Mouse (Mus musculus) left cerebral cortex, adult 11 months (tissue): Measurements from ENCODE around the gene Faap100.
"Not testable (repeated sequence)": the region's sequence is repeated elsewhere in the genome, so short reads cannot be mapped to it uniquely, and the experiment has no call there.

Experiments
- DNase-seq: peaks from one replicate; pipeline ENCODE4 v3.0.0; 2022; ENCODE audit warnings: low spot score

Faap100 gene

GRCm38 (mm10) chr11:120351250-120352092 lies 27.1 kb downstream of the Faap100 start:
- no peak for DNase-seq

GRCm38 (mm10) chr11:120350711-120351110 lies 27.9 kb downstream of the Faap100 start:
- DNase-seq = no peak

- DNase-seq = peak; percentile 58
Measured at GRCm38 (mm10) chr11:120349986-120350702, 28.4 kb downstream of the Faap100 start.

DNA sequence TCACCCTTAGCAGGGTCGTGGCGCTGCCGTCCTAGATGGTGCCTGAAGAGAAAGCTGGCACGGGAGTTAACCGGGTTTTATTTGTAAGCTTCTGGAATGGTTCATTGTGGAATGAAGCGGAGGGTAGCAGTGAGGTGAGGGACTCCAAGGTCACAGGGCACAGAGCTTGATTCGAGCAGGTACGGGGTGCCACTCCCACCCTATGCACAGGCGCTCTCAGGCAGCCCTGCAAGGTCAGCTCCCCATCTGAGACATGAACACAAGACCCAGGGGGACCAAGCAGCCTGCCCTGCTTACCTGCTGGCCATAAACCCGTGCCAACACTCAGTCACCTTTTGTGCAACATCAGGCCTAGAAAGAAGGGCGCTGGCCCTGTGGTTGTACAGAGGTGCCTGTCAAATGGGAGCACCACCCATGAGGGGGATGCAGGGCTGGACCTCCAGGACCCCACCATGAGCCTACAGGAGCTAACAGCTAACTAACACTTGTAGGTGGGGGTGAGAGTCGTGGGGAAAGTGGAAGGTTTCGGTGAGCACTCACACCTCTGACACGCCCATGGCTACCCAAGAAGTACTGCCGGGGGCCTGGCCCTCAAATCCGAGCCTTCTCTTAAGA lies 29.1 kb downstream of the Faap100 start:
- no peak for DNase-seq

- peak; percentile 57 for DNase-seq
Measured at GRCm38 (mm10) chr11:120348684-120349370, 29.7 kb downstream of the Faap100 start.

- peak; percentile 71 for DNase-seq
Measured at GRCm38 (mm10) chr11:120347791-120348683, 30.5 kb downstream of the Faap100 start, which contains the start of gene Actg1. Actg1 (minus strand) TSS chr11:120348542.

DNA sequence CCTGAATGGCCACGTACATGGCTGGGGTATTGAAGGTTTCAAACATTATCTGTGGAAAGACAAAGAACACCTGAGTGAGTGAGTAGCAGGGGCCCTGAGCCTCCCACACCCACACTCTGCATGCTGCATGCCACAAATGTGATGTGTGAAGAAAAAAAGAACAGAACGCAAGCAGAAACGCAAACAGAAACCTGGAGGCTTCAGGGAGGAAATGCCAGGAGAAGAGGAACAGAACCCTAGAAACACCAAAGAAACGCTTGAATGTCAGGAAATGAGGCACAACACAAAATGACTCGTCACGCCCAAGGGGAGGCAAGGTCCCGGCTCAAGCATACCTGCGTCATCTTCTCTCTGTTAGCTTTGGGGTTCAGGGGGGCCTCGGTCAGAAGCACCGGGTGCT lies 31.3 kb downstream of the Faap100 start:
- DNase-seq = no peak

DNA sequence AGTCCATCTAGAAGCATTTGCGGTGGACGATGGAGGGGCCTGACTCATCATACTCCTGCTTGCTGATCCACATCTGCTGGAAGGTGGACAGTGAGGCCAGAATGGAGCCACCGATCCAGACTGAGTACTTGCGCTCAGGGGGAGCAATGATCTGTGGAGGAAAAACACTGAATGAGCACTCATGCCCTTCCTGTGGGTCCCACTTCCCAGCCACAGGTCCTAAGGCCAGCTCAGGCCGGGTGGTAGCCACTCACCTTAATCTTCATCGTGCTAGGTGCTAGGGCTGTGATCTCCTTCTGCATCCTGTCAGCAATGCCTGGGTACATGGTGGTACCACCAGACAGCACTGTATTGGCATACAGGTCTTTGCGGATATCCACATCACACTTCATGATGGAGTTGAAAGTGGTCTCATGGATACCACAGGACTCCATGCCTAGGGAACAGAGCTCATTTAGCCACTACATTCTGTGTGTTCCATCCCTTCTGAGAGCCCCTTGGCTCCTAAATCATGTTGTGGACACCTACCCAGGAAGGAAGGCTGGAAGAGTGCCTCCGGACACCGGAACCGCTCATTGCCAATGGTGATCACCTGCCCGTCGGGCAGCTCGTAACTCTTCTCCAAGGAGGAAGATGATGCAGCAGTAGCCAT lies 32.1 kb downstream of the Faap100 start:
- not testable (repeated sequence) for DNase-seq

DNA sequence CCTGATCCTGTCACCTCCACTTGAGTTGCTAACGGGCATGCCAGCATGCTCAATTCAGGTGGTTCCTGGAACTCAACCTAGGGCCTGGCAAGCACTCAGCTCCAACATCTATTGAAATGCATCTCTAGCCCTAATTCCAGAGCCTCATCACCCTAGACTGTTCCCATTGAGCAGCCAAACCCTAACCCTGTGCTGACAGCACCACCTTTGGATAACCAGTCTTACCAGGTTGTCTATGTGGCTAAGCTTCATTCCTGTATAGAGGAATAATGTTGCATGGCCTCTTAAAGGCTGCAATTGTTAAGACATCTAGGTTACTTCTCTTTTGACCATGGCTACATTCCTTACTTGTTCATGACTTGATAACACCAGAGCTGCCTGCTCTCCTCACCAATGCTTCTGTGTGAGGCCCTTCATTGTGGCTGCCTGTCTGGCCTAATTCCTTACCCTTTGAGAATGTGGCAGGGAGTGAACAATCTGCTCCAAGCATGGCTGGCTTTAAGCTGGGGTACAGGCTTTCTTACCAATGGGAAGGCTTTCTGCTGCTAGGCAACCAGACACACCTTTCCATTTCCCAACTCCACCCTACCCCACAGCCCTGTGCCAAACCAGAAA lies 33.4 kb downstream of the Faap100 start:
- DNase-seq = no peak

- no peak for DNase-seq
Measured at GRCm38 (mm10) chr11:120344310-120344920, 34.1 kb downstream of the Faap100 start.

- DNase-seq = no peak
Measured at GRCm38 (mm10) chr11:120343519-120344309, 34.9 kb downstream of the Faap100 start.

- DNase-seq = no peak
Measured at GRCm38 (mm10) chr11:120342656-120343160, 35.9 kb downstream of the Faap100 start.

GRCm38 (mm10) chr11:120341661-120342060 lies 36.9 kb downstream of the Faap100 start:
- DNase-seq = no peak

DNA sequence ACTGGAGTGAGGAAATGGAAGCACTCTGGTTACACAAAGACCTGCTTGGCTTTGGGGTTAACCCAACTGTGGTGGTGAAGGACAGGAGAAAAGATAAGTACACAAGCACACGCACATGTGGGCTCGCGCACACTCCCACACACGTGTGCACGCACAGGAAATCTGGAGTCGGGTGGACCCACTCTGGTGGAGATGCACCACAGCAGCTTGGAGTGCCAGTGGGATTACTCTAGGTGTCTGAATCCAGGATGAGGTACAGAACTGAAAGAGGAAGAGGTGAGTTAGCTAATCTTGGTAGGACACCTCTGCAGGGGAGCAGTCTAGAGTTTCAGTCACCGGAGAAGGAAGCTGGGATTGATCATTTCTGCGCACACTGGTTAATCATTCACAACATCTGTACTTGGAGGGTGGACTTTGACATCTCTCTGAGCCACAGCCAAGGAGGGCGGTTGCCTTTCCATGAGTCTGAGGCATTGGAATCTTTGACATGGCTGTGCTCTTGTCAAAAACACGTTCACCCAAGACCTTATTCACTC lies 38.5 kb downstream of the Faap100 start:
- no peak for DNase-seq

DNA sequence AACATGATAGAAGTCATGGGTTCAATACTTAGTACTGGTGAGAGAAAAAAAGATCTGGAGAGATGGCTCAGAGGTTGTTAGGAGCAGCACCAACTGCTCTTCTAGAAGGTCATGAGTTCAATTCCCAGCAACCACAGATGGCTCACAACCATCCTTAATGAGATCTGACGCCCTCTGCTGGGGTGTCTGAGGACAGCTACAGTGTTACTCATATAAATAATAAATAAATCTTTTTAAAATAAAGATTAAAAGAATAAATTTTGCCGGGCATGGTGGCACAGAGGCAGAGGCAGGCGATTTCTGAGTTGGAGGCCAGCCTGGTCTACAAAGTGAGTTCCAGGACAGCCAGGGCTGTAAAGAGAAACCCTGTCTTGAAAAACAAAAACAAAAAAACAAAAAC lies 39.8 kb downstream of the Faap100 start:
- no peak for DNase-seq

DNA sequence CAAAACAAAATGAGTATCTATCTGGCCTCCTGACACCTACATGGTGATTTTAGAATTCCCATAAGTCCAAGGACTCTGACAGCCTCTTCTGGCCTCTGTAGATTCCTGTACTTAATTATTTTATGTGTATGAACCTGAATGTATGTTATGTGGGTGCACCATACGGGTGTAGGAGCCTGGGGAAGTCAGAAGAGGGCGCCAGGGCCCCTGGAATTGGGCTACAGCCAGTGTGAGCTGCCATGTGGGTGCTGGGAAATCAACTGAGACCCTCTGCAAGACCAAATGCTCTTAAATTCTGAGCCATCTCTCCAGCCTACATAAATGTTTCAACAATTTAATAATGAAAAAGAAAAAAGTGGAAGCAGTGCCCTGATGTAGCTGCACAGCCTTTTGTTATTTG lies 41.1 kb downstream of the Faap100 start:
- no peak for DNase-seq

- no peak for DNase-seq
Measured at GRCm38 (mm10) chr11:120335431-120336021, 43.0 kb downstream of the Faap100 start.

GRCm38 (mm10) chr11:120320156-120320555 lies 58.4 kb downstream of the Faap100 start:
- no peak for DNase-seq
